Mouse (Mus musculus) urinary bladder, postnatal 14 days (tissue): Measurements from ENCODE around the gene Ormdl3.
A peak's percentile ranks its signal among the peaks of the same experiment; 100 is the strongest.

Experiments used
- DNase-seq: peaks from one replicate; pipeline ENCODE4 v3.0.0; 2021; ENCODE audit warnings: low spot score

Ormdl3 gene

GRCm38 (mm10) chr11:98550975-98551828 lies 36.0 kb downstream of the Ormdl3 start, which contains the start of gene Zpbp2:
TSS of gene Zpbp2 (plus strand) at chr11:98551097.
- peak; percentile 91 for DNase-seq

- DNase-seq, result no peak
Measured at GRCm38 (mm10) chr11:98550311-98550974, 36.7 kb downstream of the Ormdl3 start.

DNA sequence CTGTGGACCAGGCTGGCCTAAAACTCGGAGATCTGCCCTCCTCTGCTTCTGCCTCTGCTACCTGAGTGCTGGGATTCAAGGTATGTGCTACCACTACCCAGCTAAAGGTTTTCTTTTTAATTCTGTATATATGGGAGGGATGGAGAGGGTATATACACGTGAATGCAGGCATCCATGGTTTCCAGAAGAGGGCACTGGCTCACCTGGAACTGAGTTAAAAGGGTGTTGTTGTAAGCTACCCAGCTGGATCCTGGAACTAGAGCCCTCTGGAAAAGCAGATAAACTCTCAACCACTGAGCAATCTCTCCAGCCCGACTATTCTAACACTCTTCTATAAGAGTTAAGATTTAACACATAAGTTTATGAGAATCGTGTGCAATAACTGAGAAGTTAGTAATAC lies 37.8 kb downstream of the Ormdl3 start:
- DNase-seq, result no peak

GRCm38 (mm10) chr11:98547308-98547693 lies 39.9 kb downstream of the Ormdl3 start:
- DNase-seq, result no peak

DNA sequence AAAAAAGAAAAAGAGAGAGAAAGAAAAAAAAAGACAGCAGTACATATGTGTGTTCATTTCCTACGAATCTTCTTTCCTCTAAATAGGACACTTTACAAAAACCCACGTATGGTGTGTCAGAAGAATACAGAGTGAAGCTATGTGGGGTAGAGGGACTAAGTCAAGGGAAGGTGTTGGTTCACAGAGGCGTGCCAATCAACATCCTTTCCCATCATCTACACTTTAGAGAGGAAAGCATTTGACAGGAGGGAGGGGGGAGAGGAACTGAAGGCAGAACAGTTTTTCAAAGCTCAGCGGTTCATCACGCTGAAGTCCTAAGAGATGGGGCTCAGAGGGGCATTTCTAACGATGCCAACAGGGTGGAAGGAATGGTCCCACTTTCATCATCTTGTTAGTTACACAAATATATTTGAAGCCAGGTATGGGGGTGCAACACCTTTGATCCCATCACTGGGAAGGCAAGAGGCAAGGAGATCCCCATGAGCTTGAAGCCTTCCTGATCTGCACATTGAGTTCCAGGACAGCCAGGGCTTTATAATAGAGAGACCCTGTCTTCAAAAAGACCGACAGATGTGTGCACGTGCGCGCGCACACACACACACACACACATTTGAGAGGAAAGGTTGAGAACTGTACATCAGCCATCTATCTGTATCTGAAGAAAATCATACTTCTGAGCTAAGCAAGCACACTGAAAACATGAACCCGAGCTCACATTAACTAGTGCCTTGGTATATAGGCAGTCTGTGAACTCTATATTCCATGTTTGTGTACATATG lies 40.5 kb downstream of the Ormdl3 start:
- no peak for DNase-seq

DNA sequence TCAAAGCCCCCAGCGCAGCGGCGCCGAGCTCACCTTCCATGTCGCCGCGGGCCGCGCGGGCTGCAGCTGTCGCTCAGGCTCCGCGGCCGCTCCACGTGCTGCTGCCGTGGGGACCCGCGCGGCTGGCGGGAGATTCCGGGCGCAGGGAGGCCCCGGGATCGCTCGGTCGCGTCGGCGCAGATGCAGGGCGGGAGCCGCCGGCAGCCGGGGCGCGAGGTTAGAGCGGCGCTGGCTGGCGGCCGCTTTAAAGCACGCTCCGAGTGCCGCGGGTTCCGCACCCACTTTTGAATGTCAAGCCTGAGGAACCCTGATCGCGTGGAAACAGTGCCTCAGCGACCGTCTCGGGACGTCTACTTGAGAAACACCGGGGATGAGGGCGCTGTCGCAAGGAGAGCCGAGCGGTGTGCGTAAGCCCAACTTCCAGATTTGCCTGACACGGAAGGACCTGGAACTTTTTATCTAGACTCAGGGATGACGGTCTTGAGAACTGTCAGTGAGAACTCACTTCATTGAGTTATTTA lies 41.4 kb downstream of the Ormdl3 start, which contains the start of gene Ikzf3:
Ikzf3 (minus strand) TSS at position 321 of the 521 bp plus-strand sequence.
- peak; percentile 51 for DNase-seq

DNA sequence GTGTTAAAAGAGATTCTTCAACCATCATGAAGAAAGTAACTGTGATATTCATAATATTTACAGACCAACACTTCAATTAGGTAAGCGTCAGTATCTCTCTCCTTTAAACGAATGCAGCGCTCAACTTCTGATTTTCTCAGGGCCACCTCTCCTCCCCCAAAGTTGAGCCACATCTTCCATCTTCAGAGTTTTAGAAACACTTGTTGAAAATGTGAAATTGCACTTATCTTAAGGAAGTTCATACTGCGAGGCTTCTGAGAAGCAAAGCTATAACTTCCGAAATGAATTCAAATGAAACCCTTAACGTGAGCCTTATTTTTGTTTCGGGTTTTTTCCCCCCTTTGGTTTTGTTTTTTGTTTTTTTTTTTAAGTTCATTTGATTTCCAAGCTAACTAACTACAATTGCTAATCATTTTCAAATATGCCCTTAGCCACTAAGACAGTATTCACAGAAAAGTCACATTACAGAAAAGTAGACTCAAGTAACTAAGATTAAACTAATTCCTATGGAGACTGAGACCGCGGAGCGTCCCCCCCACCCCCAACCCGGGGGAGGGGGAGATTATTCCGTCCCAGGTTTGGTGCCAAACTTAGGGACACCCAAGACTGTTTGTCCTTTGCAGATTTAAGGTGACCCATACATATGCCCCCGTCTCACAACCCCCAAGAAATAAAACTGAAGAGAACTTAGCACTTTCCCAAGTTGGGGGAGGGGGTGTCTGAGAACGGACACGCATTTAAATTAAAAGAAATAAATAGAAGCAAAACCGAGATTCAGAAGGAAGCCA lies 42.1 kb downstream of the Ormdl3 start:
- no peak for DNase-seq

DNA sequence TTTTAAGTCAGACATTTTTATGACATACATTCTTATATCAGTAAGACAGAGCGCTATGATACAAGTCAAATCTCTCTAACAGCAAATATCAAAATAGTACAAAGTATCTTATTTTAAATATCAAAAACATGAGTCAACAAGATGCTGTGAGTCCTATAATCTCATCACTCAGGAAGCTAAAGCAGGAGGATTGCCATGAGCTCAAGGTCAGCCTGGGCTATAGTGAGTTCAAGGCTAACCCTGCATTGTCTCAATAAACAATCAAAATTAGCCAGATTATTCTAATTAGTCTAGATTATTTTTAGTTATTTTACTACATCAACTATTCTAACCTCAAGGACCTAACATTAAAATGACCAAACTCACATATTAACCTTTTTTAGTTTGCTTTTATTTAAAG lies 43.8 kb downstream of the Ormdl3 start:
- no peak for DNase-seq

GRCm38 (mm10) chr11:98542553-98542952 lies 44.6 kb downstream of the Ormdl3 start:
- DNase-seq, result no peak

GRCm38 (mm10) chr11:98540319-98540718 lies 46.8 kb downstream of the Ormdl3 start:
- DNase-seq, result no peak

DNA sequence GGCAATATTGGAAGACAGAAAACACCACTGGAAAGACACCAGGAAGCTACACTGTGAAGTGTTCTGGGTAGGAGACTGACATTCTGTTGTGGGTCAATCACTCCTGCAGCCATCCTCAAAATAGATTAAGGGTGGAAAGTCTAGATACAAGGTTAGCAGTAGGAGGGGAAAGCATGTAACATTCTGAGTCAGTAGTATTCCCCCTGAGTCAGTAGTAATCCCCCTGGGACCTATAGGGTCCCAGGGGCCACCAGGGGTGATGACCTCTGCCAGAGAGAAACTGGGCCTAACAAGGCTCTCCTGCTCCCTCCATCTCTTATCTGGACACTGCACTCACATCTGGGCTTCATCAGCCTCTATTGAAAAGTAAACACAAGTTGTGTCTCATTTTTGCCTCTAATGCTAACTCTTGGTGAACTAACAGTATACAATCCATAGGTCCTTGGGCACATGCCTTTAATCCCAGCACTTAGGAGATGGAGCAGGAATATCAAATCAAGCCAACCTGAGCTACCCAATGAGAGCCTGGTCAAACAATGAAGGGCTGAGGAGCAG lies 49.6 kb downstream of the Ormdl3 start:
- no peak for DNase-seq
